Mouse (Mus musculus) gastrocnemius, postnatal 14 days (tissue): ENCODE results near the gene Retreg1. TPM values are rescaled to one million over a fixed set of nuclear protein-coding genes. Genes with fewer than 3 reads are reported as not detected.
A peak's percentile ranks its signal among the peaks of the same experiment; 100 is the strongest.

Source experiments
- DNase-seq: peaks from one replicate; pipeline ENCODE4 v3.0.0; 2021; ENCODE audit warnings: mixed read lengths
- intact Hi-C: fragments of 180-260 bp; cut with DNase I; formaldehyde crosslinking; loops from one replicate; pipeline ENCODE4 v1.15.1; 2025; ENCODE audit warnings: low total_unique reads
- total RNA-seq, 2 experiments: library from RNA; stranded (reverse); gene quantifications; 2 replicates each; pipeline ENCODE4 v1.2.3; 2021

The Retreg1 gene
- total RNA-seq, 2 experiments from 2014 or later, result 90.8 to 157 TPM

- intact Hi-C loops, result no loop called here
- no peak for DNase-seq
These were observed 29.1 kb downstream of the Retreg1 start for GRCm38 (mm10) chr15:25872118-25872517.

- no peak for DNase-seq
- intact Hi-C loops, result no loop called here
These were observed 29.7 kb downstream of the Retreg1 start for GRCm38 (mm10) chr15:25872657-25873056.

GRCm38 (mm10) chr15:25873536-25873935 is 30.6 kb downstream of the Retreg1 start:
- intact Hi-C loops, result no loop called here
- no peak for DNase-seq

GRCm38 (mm10) chr15:25876601-25877161 is 33.7 kb downstream of the Retreg1 start:
- DNase-seq, result no peak
- intact Hi-C loops, result no loop called here

GRCm38 (mm10) chr15:25877798-25878197 is 34.8 kb downstream of the Retreg1 start:
- intact Hi-C loops, result no loop called here
- DNase-seq, result no peak

- DNase-seq, result no peak
- intact Hi-C loops, result no loop called here
These were observed 36.2 kb downstream of the Retreg1 start for GRCm38 (mm10) chr15:25879229-25879628.

GRCm38 (mm10) chr15:25880192-25880591 is 37.2 kb downstream of the Retreg1 start:
- intact Hi-C loops, result no loop called here

GRCm38 (mm10) chr15:25882002-25882401 is 39.0 kb downstream of the Retreg1 start:
- intact Hi-C loops, result no loop called here
- no peak for DNase-seq

More at GRCm38 (mm10) chr15:25880192-25880591, 37.2 kb downstream of the Retreg1 start:
- DNase-seq, result no peak

GRCm38 (mm10) chr15:25884416-25884958 is 41.5 kb downstream of the Retreg1 start:
- no peak for DNase-seq
- intact Hi-C loops, result no loop called here

- intact Hi-C loops, result no loop called here
- peak; percentile 82 for DNase-seq
These were observed 43.6 kb downstream of the Retreg1 start for GRCm38 (mm10) chr15:25886581-25887011.

GRCm38 (mm10) chr15:25889927-25890326 is 46.9 kb downstream of the Retreg1 start:
- intact Hi-C loops, result loop anchor here (10.0 kb wide), 1 partner anchor 75 kb away; no protein-coding TSS in a partner anchor
- no peak for DNase-seq

- intact Hi-C loops, result loop anchor here (10.0 kb wide), 1 partner anchor 77 kb away; no protein-coding TSS in a partner anchor
- no peak for DNase-seq
These were observed 48.6 kb downstream of the Retreg1 start for GRCm38 (mm10) chr15:25891556-25891955.

GRCm38 (mm10) chr15:25893327-25893726 is 50.3 kb downstream of the Retreg1 start:
- intact Hi-C loops, result loop anchor here (10.0 kb wide), 1 partner anchor 79 kb away; no protein-coding TSS in a partner anchor
- no peak for DNase-seq

GRCm38 (mm10) chr15:25896783-25897182 is 53.8 kb downstream of the Retreg1 start:
- intact Hi-C loops, result loop anchor here (10.0 kb wide), 1 partner anchor 82 kb away; no protein-coding TSS in a partner anchor
- DNase-seq, result no peak

- DNase-seq, result no peak
- intact Hi-C loops, result loop anchor here (10.0 kb wide), 1 partner anchor 83 kb away; no protein-coding TSS in a partner anchor
These were observed 54.6 kb downstream of the Retreg1 start for GRCm38 (mm10) chr15:25897617-25898016.

GRCm38 (mm10) chr15:25899021-25899420 is 56.0 kb downstream of the Retreg1 start:
- intact Hi-C loops, result loop anchor here (10.0 kb wide), 1 partner anchor 84 kb away; no protein-coding TSS in a partner anchor
- DNase-seq, result no peak

- peak; percentile 82 for DNase-seq
- intact Hi-C loops, result loop anchor here (5.0 kb wide), 1 partner anchor 52 kb away; no protein-coding TSS in a partner anchor
These were observed 57.6 kb downstream of the Retreg1 start for GRCm38 (mm10) chr15:25900540-25900939.

GRCm38 (mm10) chr15:25902931-25903615 is 60.1 kb downstream of the Retreg1 start:
- no peak for DNase-seq
- intact Hi-C loops, result loop anchor here (5.0 kb wide), 1 partner anchor 49 kb away; no protein-coding TSS in a partner anchor

GRCm38 (mm10) chr15:25904435-25905021 is 61.5 kb downstream of the Retreg1 start:
- intact Hi-C loops, result loop anchor here (5.0 kb wide), 1 partner anchor 48 kb away; no protein-coding TSS in a partner anchor
- DNase-seq, result no peak
